Mouse (Mus musculus) liver, embryonic 14.5 days (tissue): Measurements from ENCODE around the gene Spata25. TPM values are rescaled to one million over a fixed set of nuclear protein-coding genes. Genes with fewer than 3 reads are reported as not detected.

Experiments
- ATAC-seq: fragments of 200-750 bp; cut with Nextera tagmentation; 2 replicates; pipeline ENCODE4 v1.8.0; 2017; ENCODE audit warnings: moderate number of reproducible peaks, mild to moderate bottlenecking, moderate library complexity; ENCODE audit not compliant: insufficient read depth
- DNase-seq, 3 experiments: peaks; one replicate each; pipeline ENCODE4 v3.0.0-alpha.2; 2012 to 2013; ENCODE audit warnings: low read depth in 3 of 3, low spot score in 3 of 3
- H3K27ac ChIP-seq: fragments of 300-500 bp; sonication (generic); 2 replicates; pipeline ENCODE4 v1.5.1; 2014; ENCODE audit warnings: moderate library complexity, mild to moderate bottlenecking, control low read depth, inconsistent platforms
- H3K27me3 ChIP-seq: fragments of 300-500 bp; sonication (generic); 2 replicates; pipeline ENCODE4 v1.6.1; 2014; ENCODE audit warnings: mild to moderate bottlenecking, low read length, moderate library complexity; ENCODE audit not compliant: control insufficient read depth, insufficient read depth
- H3K36me3 ChIP-seq: fragments of 300-500 bp; sonication (generic); replicated peaks from 2 replicates; pipeline ENCODE4 v1.6.1; 2014; ENCODE audit warnings: low read depth; ENCODE audit not compliant: control insufficient read depth, insufficient read depth
- H3K4me1 ChIP-seq, 2 experiments: fragments of 200-500 bp in 1 of 2; fragments of 300-500 bp in 1 of 2; sonication (generic) in 1 of 2; replicated peaks; 2 replicates each; pipeline ENCODE4 v1.6.1; 2012 to 2014; ENCODE audit warnings: antibody characterized with exemption in 1 of 2, inconsistent platforms in 1 of 2, low read length in 1 of 2; ENCODE audit not compliant: control insufficient read depth in 2 of 2, insufficient read depth in 2 of 2
- H3K4me2 ChIP-seq: fragments of 300-500 bp; sonication (generic); 2 replicates; pipeline ENCODE4 v1.6.1; 2014; ENCODE audit warnings: low read depth, mild to moderate bottlenecking, control low read depth, moderate library complexity
- H3K4me3 ChIP-seq, 2 experiments: fragments of 200-500 bp in 1 of 2; fragments of 300-500 bp in 1 of 2; sonication (generic) in 1 of 2; 2 replicates each; pipeline ENCODE4 v1.5.1; 2012 to 2014; ENCODE audit warnings: low read depth in 2 of 2, low read length in 2 of 2, mild to moderate bottlenecking in 2 of 2, control low read depth in 1 of 2, inconsistent platforms in 1 of 2, moderate library complexity in 1 of 2; ENCODE audit not compliant: insufficient read depth in 1 of 2
- H3K9ac ChIP-seq: fragments of 300-500 bp; sonication (generic); replicated peaks from 2 replicates; pipeline ENCODE4 v1.6.1; 2014; ENCODE audit warnings: mild to moderate bottlenecking, control low read depth, moderate library complexity
- H3K9me3 ChIP-seq: fragments of 300-500 bp; sonication (generic); 2 replicates; pipeline ENCODE4 v1.6.1; 2016; ENCODE audit warnings: low read length, mixed read lengths; ENCODE audit not compliant: control insufficient read depth
- CTCF ChIP-seq: IDR thresholded peaks from 2 replicates; pipeline ENCODE4 v1.5.1; 2016; ENCODE audit warnings: antibody characterized with exemption, low read depth, control low read depth
- EP300 ChIP-seq: IDR thresholded peaks from 2 replicates; pipeline ENCODE4 v1.6.1; 2016; ENCODE audit warnings: antibody characterized with exemption, low read depth
- WGBS: fragments of 180-500 bp; shearing (Covaris S2); extraction: QIAGEN DNeasy Blood & Tissue Kit; methylation state at CpG from one replicate; pipeline ENCODE4 v1.1.7; 2014; ENCODE audit not compliant: insufficient replicate concordance; 5-methylcytosine and 5-hydroxymethylcytosine counted together
- polyA plus RNA-seq, 2 experiments: library from polyadenylated mRNA; depleted of rRNA in 1 of 2; stranded (reverse) in 1 of 2; unstranded in 1 of 2; fragments of >200 nt; fragmentation: Nextera tagmentation in 1 of 2; extraction: Ambion mirVana in 1 of 2; gene quantifications; 2 replicates each; pipeline versions ENCODE4 v1.2.1 to v1.2.3; 2012 to 2014

Spata25 gene
- polyA plus RNA-seq, 2 experiments, result not detected

GRCm38 (mm10) chr2:164832032-164832747 lies 3.9 kb upstream of the Spata25 start:
- Histone ChIP-seq H3K9me3 (no peaks in the 10 kb centered on the region), H3K9ac (no peak overlapping the region; the same call in 1 of the 2 replicates), H3K27ac (no peak overlapping the region), H3K4me2 (peak overlapping the region; percentile 100), H3K4me3 (peak overlapping the region in 1 of 2 experiments; percentile 83; a peak in 2 of 4 replicates), H3K27me3 (no peaks in the 10 kb centered on the region), H3K36me3 (peaks cover 3% of the 10 kb centered on the region; the same call in 1 of the 2 replicates), H3K4me1 (peaks cover 0 to 3% of the 10 kb centered on the region in 2 experiments; a peak in 1 of 4 replicates)
- no peak; the same call in 1 of the 2 replicates for ATAC-seq
- 59% methylated on average over 16 of the region's 16 CpGs for WGBS
- TF ChIP-seq EP300 (no peak), CTCF (no peak)
- no peak for DNase-seq

- Histone ChIP-seq H3K27me3 (no peaks in the 10 kb centered on the region), H3K36me3 (no peaks in the 10 kb centered on the region), H3K4me1 (peaks cover 0 to 3% of the 10 kb centered on the region in 2 experiments; a peak in 2 of 4 replicates), H3K27ac (no peak overlapping the region), H3K9me3 (no peaks in the 10 kb centered on the region), H3K9ac (no peak overlapping the region), H3K4me2 (no peak overlapping the region), H3K4me3 (no peak overlapping the region)
- no peak for TF ChIP-seq EP300
- no peak for TF ChIP-seq CTCF
- ATAC-seq, result no peak
- no peak for DNase-seq
- 75% methylated on average over 10 of the region's 10 CpGs for whole genome bisulfite sequencing
These were observed 2.7 kb upstream of the Spata25 start for GRCm38 (mm10) chr2:164831029-164831428.

DNA sequence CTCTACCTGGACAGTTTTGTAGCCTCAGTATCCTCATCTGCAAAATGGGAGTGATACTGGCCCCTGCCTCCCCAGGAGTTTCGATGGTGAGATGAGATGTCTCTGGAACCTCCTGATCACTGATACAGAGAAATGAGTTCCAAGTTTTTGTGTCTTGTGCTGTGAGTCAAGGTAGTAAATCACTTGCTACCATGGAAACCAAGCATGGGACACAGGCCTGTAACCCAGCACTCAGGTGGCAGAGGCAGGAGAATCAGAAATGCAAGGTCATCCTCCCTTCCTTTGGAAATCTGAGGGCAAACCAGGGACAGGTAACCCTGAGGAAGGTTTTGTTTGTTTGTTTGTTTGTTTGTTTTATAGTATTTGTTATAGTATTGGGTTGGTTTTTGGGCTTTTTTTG lies 753 bp upstream of the Spata25 start:
- no peak for ATAC-seq
- TF ChIP-seq EP300 (no peak), CTCF (no peak)
- Histone ChIP-seq H3K4me3 (no peak overlapping the region), H3K36me3 (peaks cover 5% of the 10 kb centered on the region), H3K27ac (no peak overlapping the region), H3K9ac (no peak overlapping the region), H3K4me2 (no peak overlapping the region), H3K9me3 (no peaks in the 10 kb centered on the region), H3K27me3 (no peaks in the 10 kb centered on the region), H3K4me1 (no peaks in the 10 kb centered on the region; a peak in 2 of 4 replicates)
- no peak for DNase-seq
- WGBS, result 88% methylated on average over 1 of the region's 1 CpGs

- H3K27me3 ChIP-seq, result no peaks in the 10 kb centered on the region
- TF ChIP-seq CTCF, result no peak
- TF ChIP-seq EP300, result no peak
- no peak overlapping the region for H3K9ac ChIP-seq
- no peak overlapping the region for H3K4me2 ChIP-seq
- H3K4me3 ChIP-seq, result no peak overlapping the region
- ATAC-seq, result no peak
- H3K9me3 ChIP-seq, result no peaks in the 10 kb centered on the region
- H3K36me3 ChIP-seq, result peaks cover 5% of the 10 kb centered on the region
- peaks cover 2 to 5% of the 10 kb centered on the region in 2 experiments for H3K4me1 ChIP-seq
- no peak overlapping the region for H3K27ac ChIP-seq
- no peak for DNase-seq
- WGBS, result 58% methylated on average over 16 of the region's 16 CpGs
These were observed 1.0 kb downstream of the Spata25 start for GRCm38 (mm10) chr2:164827146-164827850.

- Histone ChIP-seq H3K9ac (no peak overlapping the region), H3K27ac (no peak overlapping the region), H3K36me3 (peaks cover 7% of the 10 kb centered on the region), H3K4me2 (no peak overlapping the region), H3K27me3 (no peaks in the 10 kb centered on the region), H3K4me1 (peaks cover 5 to 8% of the 10 kb centered on the region in 2 experiments), H3K9me3 (no peaks in the 10 kb centered on the region), H3K4me3 (no peak overlapping the region)
- DNase-seq, result no peak
- ATAC-seq, result no peak
- 90% methylated on average over 17 of the region's 17 CpGs for WGBS
- no peak for TF ChIP-seq EP300
- no peak for TF ChIP-seq CTCF
These were observed 2.8 kb downstream of the Spata25 start for GRCm38 (mm10) chr2:164825521-164825920.
